Mouse (Mus musculus) liver, postnatal 0 days (tissue): ENCODE data around the gene Dnaic2.

Experiments used
- CTCF ChIP-seq: sonication (generic); IDR thresholded peaks from 2 replicates; pipeline ENCODE4 v1.5.1; 2016; ENCODE audit warnings: antibody characterized with exemption, low read depth
- EP300 ChIP-seq: IDR thresholded peaks from 2 replicates; pipeline ENCODE4 v1.6.1; 2016; ENCODE audit warnings: antibody characterized with exemption, low read depth, mild to moderate bottlenecking

GRCm38 (mm10) chr11:114702311-114702995 is 24.8 kb upstream of the Dnaic2 start:
- TF ChIP-seq CTCF (no peak), EP300 (no peak)
